Mouse (Mus musculus) heart, postnatal 14 days (tissue): ENCODE measurements around the gene Nfe2l1. TPM values are rescaled to one million over a fixed set of nuclear protein-coding genes. Genes with fewer than 3 reads are reported as not detected.

Experiments
- microRNA-seq, 2 experiments: library from miRNA; unstranded; fragments of <30 nt; microRNA quantifications; one replicate each; pipeline ENCODE4 v1.2.0; 2021 to 2022
- total RNA-seq, 2 experiments: library from RNA; stranded (reverse); gene quantifications; 2 replicates each; pipeline ENCODE4 v1.2.3; 2021

Nfe2l1 gene
- total RNA-seq, 2 experiments from 2014 or later: 346 to 358 TPM

Small RNA genes lying within 50 kb of the gene (microRNA-seq; reads per million reads assigned to microRNA genes)
- gene Mir152: 16.8 to 237 reads per million in 2 experiments

Other genes with a start within 250 kb of the Nfe2l1 start
- 10 to 100 TPM; 12.4 to 13.7 TPM for gene Snx11, start 52.4 kb downstream of the Nfe2l1 start, total RNA-seq
- gene Cbx1, start 40.8 kb downstream of the Nfe2l1 start, total RNA-seq: 10 to 100 TPM; 36.4 to 46.8 TPM
- 10 to 100 TPM; 34.6 to 35.8 TPM for gene Copz2, start 19.9 kb upstream of the Nfe2l1 start, total RNA-seq
- 10 to 100 TPM; 22.3 to 23.3 TPM for gene Cdk5rap3, start 86.5 kb upstream of the Nfe2l1 start, total RNA-seq
- 1 to 10 TPM in 1 of 2 experiments, under 1 TPM in 1; 0.88 to 1.8 TPM for gene Prr15l, start 98.1 kb upstream of the Nfe2l1 start, total RNA-seq
- gene Pnpo, start 114.0 kb upstream of the Nfe2l1 start, total RNA-seq: 10 to 100 TPM; 14.1 to 15.0 TPM
- gene Sp2, start 153.0 kb upstream of the Nfe2l1 start, total RNA-seq: 10 to 100 TPM; 11.4 to 12.0 TPM
- gene Sp6, start 183.4 kb upstream of the Nfe2l1 start, total RNA-seq: under 1 TPM; 0.07 to 0.12 TPM
- gene Scrn2, start 200.0 kb upstream of the Nfe2l1 start, total RNA-seq: 10 to 100 TPM; 10.2 to 11.6 TPM
- gene Lrrc46, start 211.4 kb upstream of the Nfe2l1 start, total RNA-seq: under 1 TPM; 0.27 to 0.69 TPM
- 10 to 100 TPM; 79.9 to 88.0 TPM for gene Mrpl10, start 211.6 kb upstream of the Nfe2l1 start, total RNA-seq
- 1 to 10 TPM; 4.6 to 4.9 TPM for gene Osbpl7, start 220.7 kb upstream of the Nfe2l1 start, total RNA-seq